Mouse (Mus musculus): Measurements from ENCODE around the gene Csk.

Gene Csk

DNA sequence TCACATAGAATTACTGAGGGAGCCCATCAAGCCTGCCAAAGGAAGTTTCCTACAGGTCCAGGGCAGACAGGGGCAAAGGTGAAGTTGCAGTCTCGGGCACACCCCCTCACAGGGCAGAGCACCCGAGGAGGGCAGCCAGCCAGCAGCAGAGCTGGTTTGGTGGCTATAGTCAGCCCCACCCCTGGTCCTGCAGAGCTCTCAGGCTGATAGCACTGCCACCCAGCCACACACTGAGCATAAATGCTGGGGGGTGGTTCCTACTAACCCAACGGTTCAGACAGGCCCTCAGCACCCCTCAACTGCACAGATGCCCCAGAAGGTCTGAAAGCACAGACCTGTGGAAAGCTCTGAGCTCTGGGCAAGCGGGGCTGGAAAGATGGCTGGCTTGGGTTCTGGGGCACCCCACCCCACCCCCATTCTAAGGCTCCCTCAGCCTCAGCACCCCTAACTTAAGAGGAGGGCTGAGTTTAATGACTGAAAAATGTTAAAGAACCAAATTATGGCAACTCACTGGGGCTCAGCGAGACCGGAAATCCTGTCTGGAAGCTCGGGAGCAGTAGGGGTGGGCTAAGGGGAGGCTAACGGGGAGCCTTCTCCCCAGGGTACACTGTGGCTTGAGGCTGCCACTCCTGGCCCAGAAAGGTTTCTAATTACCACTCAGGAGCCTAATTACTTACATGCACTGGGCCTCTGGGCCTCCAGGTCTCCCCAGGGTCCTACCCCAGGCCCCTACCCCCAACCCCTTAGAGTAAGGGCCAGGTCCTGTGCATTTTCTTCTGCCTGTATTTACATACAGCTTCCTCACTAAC is 14.6 kb downstream of the Csk start:
- DNase-seq (ENCODE audit: low read depth, low spot score) = no peak

DNA sequence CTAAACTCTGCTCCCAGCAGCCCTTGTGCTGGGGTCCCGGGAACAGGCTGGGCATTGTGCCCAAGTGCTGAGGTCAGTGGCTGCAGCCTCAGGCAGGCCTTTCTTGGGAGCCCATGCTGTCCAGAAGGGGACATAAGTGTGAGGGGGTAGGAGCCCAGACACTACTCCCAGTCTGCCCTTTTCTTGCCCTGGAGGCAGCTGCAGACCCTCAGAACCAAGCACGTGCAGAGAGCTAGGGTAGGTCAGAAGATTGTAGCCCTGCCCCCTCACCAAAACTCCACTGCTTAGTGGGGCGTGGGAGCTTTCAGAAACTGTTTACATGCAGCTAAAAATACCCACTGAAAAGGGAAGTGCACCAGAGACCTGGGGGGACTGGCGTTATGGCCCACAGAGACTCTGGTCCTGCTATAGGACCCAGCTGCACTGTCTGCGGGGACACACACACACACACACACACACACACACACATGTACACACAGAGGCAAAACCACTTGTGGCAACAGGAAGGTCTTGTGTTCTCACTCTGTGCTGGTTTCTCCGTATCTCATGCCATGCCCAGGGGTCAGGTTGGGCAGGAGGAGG is 15.6 kb downstream of the Csk start:
- DNase-seq (ENCODE audit: low read depth, low spot score) = no peak

DNA sequence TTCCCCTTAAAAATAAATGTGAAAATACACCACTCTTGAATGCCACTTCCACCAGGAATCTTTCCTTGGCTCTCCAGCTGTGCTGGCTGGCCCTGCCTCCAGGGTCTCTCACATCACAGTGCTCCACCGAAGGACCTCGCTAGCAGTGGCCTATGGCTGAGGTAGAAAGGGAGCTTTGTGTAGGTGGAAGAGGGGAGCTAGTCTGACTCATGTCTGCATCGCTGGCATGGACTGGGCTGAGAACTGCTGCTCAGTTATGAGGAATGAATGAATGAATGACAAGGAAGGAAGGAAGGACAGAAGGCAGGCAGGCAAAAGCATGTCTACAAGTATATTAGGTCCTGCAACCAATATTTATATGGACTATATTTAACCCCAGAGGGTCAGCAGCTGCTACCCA is 16.2 kb downstream of the Csk start:
- DNase-seq (ENCODE audit: low read depth, low spot score) = no peak

DNA sequence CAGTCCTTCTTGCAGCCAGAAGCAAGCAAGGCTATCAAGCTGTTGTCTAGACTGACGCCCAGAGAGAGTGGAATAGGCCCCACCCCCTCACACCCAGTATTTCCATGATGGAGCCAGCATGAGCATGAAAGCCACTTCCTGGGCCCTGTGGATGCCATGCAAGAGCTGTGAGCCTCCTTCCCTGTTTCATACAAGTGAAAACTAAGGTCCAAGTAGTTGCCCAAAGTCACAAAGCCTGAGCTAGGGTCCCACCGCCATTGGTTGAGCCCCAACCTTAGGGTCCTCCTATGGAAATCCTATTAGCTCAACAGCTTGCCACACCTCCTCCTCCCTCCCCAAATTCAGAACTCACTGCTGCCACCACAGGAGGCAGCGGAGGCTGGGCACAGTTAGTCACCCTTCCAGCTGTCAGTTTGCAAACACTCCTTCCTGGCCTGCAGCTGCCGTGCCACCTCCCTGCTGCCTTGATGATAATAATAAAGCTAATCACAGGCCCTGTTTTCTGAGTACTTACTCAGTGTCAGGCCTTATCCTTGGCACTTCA is 19.9 kb downstream of the Csk start:
- DNase-seq (ENCODE audit: low read depth, low spot score) = no peak

DNA sequence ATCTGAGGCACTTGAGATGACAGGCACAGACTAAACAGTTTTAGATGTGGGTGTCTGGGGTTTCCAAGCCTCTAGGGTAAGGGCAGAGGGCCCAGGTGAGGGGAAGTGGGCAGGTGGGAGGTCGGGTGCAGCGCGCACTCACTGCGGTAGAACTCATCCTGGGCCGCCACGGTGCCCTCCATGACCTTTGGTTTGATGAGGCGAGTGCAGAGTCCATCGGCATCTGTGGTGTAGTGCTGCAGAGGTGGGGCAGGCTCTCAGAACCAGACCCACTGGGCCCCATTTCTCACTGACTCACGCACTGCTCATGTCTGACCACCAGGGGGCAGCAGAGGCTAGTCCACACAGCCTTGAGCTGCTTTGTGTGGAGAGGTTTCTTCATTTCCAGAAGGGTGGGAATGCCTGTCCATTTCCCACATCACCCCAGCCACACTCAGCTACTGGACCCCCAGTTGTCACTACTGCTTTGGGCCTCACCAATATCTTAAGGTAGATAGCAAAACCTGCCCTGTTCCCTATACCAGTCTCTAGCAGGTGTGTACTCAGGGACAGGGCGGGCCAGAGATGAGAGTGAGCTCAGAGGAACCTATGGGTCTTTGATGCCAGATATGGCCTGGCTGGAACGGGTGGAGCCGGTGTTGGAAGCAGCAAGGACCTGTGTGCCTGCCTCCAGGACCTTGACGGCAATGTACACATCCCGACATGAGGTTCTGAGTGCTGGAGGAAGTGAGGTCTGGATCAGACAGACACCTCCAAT is 24.1 kb downstream of the Csk start:
- peak; percentile 64 for DNase-seq (ENCODE audit: low read depth, low spot score)

DNA sequence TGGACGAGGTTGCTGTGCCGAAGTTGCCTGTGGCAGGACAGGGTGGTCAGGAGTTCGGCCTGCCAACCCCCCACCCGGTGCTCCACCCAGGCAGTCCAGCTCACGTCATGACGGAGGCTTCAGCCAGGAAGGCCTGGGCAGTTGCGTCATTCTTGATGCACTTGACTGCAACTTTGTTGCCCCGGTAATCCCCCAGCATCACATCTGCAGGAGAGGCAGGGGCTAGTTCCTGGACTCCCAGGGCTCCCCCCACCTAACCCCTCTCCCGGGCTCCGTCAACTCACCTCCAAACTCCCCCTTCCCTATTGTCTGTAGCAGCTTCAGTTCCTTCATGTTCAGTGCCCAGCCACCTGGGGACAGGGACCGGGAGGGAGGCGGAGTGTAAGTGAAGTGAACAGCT is 24.7 kb downstream of the Csk start:
- DNase-seq (ENCODE audit: low read depth, low spot score) = no peak

DNA sequence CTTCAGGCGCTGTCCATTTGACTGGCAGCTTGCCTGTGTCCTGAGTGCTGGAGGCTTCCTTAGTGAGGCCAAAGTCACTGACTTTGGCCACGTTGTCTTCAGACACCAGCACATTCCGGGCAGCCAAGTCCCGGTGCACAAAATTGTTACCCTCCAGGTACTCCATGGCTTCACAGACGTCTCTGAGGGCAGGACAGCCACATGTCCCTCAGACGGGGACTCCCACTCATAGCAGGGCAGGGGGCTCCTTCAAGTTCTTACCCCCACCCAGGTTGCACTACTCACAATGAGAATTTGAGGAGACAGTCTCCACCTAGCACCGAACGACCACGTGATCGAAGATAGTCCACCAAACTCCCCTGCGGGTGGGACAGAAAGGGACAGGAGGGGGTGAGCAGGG is 25.5 kb downstream of the Csk start:
- DNase-seq (ENCODE audit: low read depth, low spot score) = no peak

DNA sequence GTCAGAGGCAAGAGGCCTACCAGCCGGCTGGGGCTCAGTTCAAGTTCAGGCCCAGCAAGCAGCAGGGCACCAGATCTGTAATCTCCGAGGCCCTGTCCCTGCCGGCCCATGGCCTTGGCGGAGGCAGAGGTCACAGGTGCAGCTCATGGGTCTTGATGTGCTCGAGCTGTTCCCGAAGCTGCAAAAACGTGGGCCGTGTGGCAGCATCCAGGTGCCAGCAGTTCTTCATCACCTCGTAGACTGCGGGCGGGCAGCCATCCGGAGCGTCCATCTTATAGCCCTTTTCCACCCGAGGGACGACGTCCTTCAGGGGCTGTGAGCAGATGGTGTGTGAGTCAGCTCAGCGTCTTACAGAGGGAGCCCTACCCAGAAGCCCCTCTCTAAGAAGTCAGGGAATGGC is 26.2 kb downstream of the Csk start:
- no peak for DNase-seq (ENCODE audit: low read depth, low spot score)

DNA sequence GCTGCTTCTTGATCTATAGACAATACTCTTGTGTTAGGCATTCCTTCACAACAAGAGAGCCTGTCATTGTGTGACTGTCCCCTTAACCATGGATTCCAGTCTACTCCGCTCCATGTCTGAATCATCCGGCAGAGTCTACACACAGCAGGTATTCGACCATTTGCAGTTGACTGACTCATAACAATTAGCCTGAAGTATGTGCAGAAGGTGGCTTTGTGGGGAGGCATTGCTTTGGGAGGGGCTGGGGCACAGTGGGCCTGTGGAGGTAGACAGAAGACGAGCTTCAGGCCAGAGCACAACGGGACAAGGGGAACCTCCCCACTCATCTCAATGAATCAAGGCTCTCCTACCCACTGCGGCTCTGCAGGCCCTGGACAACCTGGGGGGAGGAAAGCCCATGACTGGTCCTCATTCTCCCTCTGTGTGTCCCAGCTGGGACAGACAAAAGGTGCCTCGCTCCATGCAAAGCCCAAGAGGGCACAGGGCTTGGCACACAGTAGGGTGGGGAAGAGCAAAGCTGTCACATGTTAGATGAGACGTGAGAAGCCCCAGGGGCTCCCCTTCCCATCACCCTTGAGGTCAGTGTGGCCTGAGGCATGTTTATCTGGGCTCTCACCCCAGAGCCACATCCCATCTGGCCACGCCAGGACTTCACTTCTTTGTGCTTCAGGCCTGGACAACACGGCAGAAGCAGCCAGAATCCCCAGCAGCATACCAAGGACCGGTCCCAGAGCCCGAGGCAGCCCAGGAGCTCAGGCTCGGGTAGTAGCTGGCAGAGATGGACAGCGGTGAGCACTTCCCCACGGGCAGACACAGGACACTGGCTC is 27.5 kb downstream of the Csk start:
- DNase-seq (ENCODE audit: low read depth, low spot score) = no peak

DNA sequence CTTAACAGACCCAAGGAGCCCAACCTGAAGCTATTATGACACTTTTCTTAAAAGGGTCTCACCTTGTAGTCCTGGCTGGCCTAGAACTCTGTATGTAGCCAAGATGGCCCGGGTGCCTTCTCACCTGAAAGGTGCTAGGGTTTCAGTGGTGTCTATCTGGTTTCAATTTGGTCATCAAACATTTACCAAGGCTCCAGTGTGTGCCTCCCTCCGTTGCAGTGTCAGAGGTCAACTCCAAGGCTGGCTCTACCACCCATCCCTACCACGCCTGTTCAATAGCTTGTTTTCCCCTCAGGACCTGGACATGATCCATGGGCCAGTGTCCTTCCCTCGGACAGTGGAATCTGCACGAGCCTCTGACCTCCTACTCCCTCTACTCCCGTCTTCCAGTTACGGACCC is 29.1 kb downstream of the Csk start:
- DNase-seq (ENCODE audit: low read depth, low spot score) = no peak

DNA sequence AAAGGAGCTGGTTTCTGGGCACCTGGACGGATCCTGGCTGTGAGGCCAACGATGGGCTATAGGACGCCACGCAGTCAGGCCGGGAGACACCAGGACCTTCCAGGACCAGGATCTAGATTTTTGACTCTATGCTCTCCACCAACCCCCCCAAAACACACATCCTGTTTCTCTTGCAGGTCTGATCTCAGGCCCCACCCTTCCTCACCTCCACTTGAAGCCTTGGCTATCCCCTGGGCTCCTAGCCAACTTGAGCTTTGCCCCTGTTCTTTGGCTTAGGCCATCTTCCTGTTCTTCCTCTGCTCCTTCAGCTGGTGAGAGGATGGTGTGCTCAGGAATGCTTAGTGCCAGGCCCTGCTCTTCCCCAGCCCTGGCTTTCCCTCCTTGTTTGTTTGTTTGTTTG is 32.8 kb downstream of the Csk start, which contains the start of gene Lman1l:
Gene Lman1l, minus strand, starts transcription at position 101 of the 400 bp plus-strand sequence.
- no peak for DNase-seq (ENCODE audit: low read depth, low spot score)

DNA sequence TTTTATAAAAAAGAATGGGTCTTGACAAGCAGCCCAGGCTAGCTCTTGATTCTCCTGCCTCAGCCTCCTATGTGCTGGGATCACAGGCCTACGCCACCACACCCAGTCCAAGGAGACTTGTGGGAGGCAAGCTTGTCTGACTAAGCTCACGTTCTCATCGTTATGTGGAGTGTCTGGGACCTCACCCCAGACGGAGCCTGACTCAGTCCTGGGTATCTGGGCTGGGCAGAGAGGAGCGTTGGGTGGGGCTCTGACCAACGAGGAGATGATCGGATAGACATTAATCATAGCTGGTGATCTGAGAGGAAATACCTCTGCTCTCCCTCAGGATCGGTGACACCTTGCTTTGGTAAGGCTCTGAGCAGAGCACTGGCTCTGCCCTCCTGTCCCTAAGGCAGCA is 34.6 kb downstream of the Csk start:
- no peak for DNase-seq (ENCODE audit: low read depth, low spot score)

DNA sequence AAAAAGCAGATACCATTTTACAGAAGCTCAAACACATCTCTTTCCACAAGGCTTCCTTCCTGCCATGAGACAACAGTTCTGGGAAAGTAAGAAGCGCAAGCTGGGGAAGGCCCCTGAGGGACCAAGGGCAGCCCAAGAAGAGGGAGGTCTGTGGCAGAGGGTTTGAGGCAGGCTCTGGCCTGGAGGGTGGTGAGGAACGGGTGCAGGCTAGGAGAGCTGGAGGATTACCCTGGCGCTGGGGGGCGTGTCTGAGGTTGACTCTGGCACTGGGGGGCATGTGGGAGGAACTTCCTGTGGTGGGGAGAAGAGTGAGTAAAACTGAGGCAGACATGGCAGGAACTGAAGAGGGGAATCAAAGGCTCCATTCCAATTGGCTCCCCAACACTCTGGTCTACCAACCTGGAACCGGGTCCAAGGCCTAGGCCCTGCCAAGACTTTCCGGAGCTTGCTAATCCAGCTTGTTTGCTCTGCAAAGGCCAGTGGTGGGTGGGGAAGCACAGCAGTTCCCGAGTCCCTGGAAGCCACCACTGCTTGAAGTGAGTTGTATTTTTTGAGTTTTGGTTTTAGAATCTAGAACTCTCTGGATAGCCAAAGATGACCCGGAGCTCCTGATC is 35.8 kb downstream of the Csk start:
- DNase-seq (ENCODE audit: low read depth, low spot score) = no peak

DNA sequence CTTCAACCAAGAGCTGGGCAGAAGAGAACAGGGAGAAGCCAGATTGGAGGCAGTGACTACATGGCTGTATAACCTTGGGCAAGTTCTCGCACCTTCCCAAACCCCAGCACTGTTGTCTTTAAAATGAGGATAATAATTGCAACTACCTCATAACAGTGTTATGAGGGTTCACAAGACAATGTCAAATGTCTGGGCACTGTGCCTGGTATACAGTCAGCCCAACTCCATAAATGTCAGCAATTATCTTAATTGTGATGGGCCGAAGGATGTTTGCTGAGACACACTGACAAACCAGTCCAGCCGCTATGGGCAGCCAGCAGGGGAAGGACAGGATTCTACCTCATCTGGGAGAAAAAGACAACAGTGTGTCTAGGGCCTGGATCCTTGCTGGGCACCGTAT is 38.6 kb downstream of the Csk start:
- no peak for DNase-seq (ENCODE audit: low read depth, low spot score)

DNA sequence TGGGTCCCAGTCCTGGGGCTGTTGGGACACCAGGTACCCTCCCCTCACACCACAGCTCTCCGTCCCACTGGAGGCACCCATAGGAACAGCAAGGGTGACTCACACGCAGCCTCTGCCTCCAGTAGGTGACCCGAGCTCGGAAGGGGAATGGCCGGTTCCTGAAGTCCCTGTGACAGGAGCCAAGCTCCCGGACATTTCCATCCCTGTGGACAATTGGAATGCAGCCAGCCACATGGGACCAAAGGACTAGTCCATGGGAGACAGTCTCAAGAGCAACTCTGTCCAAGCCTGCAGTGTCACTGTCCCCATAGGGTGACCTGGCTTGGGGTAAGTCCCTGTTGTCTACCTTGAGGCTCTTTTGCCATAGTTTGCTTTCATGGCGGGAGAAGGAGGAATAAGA is 39.5 kb downstream of the Csk start:
- DNase-seq (ENCODE audit: low read depth, low spot score) = no peak

DNA sequence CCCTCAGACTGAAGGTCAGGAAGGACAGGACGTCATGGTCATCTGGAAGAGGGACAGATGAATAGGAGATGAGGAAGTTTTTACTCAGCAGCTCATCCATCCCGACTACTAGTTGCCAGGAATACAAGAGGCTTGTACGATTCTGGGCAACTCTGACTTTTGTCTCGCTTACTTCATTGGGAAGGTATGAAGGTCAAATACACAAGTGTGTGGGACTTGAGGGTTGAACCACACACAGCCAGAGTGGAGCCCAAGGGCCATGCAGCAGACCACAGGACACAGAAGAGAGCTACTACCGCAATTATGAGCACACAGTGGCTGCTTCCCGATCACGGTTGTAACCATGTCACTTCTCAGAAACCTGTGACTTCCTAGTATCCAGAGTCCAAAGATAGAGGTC is 40.8 kb downstream of the Csk start:
- no peak for DNase-seq (ENCODE audit: low read depth, low spot score)

DNA sequence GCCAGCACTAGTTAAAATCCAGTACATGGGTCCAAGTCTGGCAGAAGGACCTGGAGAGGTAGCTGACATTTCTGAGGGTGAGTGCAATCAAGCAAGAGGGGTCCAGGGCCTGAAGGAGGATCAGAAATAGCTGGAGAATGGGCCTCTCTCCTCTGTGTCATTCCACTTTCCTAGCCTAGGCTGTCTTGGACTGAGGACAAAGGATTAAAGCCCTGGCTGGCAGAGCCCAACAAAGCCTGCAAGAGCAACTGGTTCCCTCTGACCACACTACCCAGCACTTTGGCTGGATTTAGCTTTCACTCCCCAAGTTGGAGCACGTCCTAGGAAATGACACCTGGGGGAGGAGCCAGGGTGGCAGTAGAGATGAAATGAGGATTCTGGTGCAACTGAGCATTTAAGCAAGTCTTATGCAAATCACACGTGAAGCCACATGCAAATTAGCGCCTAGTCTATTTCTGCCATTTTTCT is 43.0 kb downstream of the Csk start:
- no peak for DNase-seq (ENCODE audit: low read depth, low spot score)

DNA sequence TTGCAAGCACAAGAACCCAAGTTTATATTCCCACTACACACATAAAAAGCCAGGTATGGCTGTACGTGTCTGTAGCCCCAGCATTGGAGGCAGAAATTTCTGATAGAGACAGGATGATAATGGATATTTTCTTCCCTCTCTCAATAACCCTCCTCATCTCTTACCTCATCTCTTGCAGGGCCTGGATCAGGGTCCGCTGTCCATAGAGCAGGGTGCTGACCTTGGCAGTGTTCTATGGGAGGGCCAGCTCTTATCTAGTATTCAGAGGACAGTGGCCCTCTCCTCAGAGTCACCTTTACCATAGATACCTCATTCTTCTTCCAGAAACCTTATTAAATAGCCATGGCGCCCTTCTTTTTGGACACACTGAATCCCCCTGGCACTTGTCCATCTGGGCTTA is 43.6 kb downstream of the Csk start:
- DNase-seq (ENCODE audit: low read depth, low spot score) = no peak

DNA sequence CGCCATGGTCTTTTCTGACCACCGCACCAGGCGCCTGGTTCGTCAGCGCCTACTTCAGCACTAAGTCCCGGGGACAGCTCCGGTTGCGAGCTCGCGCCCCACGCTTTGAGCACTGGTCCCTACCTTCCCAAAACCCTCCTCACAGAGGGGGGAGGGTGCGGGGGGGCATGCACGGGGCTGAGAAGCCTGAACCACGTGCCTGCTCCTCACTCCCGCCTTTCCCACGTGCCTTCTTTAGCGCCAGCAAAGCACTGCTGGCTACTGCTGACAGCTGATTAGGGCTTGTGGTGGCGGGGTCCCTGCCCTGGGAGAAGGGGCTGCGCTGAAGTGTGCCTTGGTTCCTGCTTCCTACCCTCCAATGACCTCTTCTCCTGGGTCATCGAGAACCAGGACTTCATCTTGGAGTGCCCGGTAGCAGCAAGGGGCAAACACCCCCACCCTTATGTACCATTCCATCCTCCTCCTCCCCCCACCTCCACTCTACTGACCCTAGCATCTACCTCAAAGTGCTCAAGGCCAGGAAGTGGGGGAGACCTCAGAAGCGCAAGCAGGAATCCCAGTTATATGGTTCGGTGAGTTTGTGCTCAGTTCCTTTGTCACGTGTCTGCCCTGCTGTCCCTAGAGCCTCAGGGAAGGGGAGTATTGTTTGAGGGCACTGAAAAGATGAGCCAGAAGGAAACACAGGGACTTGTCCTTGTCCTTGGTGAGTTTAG is 47.1 kb downstream of the Csk start, which contains the start of gene Cplx3:
Gene Cplx3, minus strand, starts transcription at position 143 of the 713 bp plus-strand sequence.
- DNase-seq (ENCODE audit: low read depth, low spot score) = peak; percentile 83

DNA sequence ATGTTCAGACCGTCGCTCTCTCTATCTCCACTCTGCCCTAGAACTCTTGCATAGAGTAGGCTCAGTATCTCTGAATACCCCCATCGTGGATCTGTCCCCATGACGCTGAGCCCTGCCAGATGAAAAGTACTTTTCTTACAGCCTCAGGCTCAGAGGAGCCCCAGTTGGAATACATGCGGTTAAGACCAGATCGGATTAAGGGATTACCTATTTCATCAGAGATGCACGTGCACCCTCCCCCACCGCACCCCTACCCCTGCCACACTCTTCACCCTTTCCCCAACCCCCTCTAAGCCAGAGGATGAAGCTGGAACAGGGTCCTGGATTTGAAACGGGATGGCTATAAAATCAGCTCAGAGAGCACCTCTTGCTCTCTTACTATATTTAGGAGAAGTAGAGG is 47.9 kb downstream of the Csk start:
- no peak for DNase-seq (ENCODE audit: low read depth, low spot score)

Measured in forelimb bud, embryonic 11.5 days (tissue).